Mouse (Mus musculus): ENCODE data around the gene Wars2. TPM values are rescaled to one million over a fixed set of nuclear protein-coding genes. Genes with fewer than 3 reads are reported as not detected.

Gene Wars2
- polyA plus RNA-seq, 1 experiment from 2014 or later: 2.8 TPM

DNA sequence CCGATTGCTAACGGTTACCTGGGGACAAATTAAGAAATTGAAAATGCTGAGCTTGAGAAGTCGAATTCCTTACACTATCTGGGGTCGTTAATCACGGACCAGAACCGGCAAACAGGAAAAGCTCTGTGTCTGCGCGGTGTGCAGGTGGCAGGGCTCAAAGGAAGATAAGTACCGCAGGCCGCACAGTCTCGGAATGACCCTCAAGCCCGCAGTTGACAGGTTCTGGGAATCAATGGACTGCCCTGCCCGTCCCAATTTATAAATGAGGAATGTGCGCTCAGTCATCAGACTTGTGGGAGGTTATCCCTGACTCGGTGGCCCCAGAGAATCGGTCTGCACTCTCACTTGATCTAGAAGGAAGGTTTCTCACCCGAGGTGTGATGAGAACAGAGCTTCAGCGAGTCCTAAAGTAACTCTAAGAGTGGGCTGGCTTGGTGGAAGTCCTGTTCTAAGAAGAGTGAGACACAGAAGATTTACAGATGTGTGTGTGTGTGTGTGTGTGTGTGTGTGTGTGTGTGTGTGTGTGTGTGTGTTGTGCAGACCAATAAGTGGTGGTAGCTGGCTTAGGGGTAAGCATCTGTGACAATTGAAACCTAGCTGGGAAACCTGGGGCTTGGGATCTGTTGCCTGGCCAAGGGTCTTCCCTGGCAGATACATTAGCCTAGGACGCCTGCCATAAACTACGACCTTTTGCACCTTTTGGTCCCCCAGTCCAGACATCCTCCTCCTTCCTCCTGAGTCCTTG lies 98.6 kb downstream of the Wars2 start:
- 1% methylated on average over 20 of the region's 20 CpGs for WGBS (ENCODE audit: insufficient replicate concordance)
- no peak overlapping the region for H3K9ac ChIP-seq
- H3K27ac ChIP-seq (replicated peaks): no peak overlapping the region
- peaks cover 98% of the 10 kb centered on the region for H3K27me3 ChIP-seq
- H3K9me3 ChIP-seq (replicated peaks): no peaks in the 10 kb centered on the region
- ATAC-seq (ENCODE audit: insufficient read depth): no peak
- H3K4me1 ChIP-seq (replicated peaks): peaks cover 4% of the 10 kb centered on the region; the same call in 1 of the 2 replicates
- no peak overlapping the region for H3K4me2 ChIP-seq
- H3K36me3 ChIP-seq (replicated peaks): no peaks in the 10 kb centered on the region
- no peak overlapping the region for H3K4me3 ChIP-seq (replicated peaks)

DNA sequence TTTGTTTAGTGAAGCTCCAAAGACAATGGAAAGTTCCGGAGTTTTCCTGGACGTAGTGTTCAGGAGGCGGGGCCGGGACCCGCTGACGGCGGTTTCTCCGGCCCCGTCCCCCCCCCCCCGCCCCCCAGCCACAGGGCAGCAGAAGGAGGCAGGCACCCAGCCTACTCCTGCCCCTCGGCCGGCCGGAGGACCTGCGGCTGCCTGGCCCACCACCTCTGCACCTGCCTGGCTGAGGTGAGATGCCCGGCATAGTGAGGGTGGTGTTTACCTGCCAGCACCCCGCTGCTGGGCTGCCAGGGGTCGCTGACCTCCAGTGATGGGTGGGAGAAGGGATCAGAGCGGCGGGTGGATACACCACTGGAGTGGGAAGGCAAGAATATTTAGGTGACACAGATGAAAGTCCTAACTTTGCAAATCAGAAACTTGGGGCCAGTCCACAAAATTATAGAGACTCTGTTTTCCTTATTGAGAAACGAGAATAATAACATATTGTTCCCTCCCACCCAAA lies 99.4 kb downstream of the Wars2 start, which contains the start of gene Tbx15:
Tbx15 (plus strand) TSS at position 169 of the 508 bp plus-strand sequence.
- no peak within 1 kb of the TSS for H3K4me3 ChIP-seq (replicated peaks)
- H3K36me3 ChIP-seq (replicated peaks): no peaks in the 10 kb centered on the region
- H3K9ac ChIP-seq: no peak within 1 kb of the TSS
- H3K4me1 ChIP-seq (replicated peaks): peaks cover 4% of the 10 kb centered on the region; the same call in 1 of the 2 replicates
- H3K4me2 ChIP-seq: peak within 1 kb of the TSS; percentile 29; the same call in 1 of the 2 replicates
- H3K27me3 ChIP-seq: peaks cover 98% of the 10 kb centered on the region
- no peak for ATAC-seq (ENCODE audit: insufficient read depth)
- 2% methylated on average over 19 of the region's 20 CpGs for WGBS (ENCODE audit: insufficient replicate concordance)
- H3K9me3 ChIP-seq (replicated peaks): no peaks in the 10 kb centered on the region
- H3K27ac ChIP-seq (replicated peaks): no peak within 1 kb of the TSS

- Histone ChIP-seq H3K9me3 (replicated peaks) (no peaks in the 10 kb centered on the region), H3K9ac (no peak overlapping the region), H3K27me3 (peaks cover 98% of the 10 kb centered on the region), H3K4me1 (replicated peaks) (peaks cover 4% of the 10 kb centered on the region; the same call in 1 of the 2 replicates), H3K4me2 (peak overlapping the region; percentile 29; the same call in 1 of the 2 replicates), H3K27ac (replicated peaks) (no peak overlapping the region), H3K4me3 (replicated peaks) (no peak overlapping the region), H3K36me3 (replicated peaks) (no peaks in the 10 kb centered on the region)
- 1% methylated on average over 50 of the region's 50 CpGs for WGBS (ENCODE audit: insufficient replicate concordance)
- ATAC-seq (ENCODE audit: insufficient read depth): no peak
These were observed 100.2 kb downstream of the Wars2 start for GRCm38 (mm10) chr3:99240811-99241738.

DNA sequence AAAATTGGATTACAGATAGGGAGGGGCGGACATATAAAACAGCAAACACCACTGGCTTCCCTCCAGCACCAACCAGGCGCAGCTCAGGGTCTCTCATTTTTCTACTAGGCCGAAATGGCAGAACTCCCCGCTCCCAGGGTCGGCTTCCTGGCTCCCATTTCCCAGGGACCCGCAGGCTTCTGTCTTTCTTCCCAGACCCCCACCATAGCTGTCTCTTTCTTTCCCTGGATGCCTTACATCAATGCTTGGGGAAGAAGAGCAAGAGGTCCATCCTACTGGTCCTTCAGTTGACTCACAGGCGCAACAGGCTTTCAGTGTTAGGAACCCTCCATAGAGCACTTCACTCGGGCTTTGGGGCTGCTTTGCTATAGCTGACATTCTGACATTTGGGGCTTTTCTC lies 101.6 kb downstream of the Wars2 start:
- H3K9me3 ChIP-seq (replicated peaks): no peaks in the 10 kb centered on the region
- H3K9ac ChIP-seq: no peak overlapping the region
- H3K36me3 ChIP-seq (replicated peaks): no peaks in the 10 kb centered on the region
- H3K4me1 ChIP-seq (replicated peaks): peaks cover 4% of the 10 kb centered on the region; the same call in 1 of the 2 replicates
- H3K27ac ChIP-seq (replicated peaks): no peak overlapping the region
- WGBS (ENCODE audit: insufficient replicate concordance): 8% methylated on average over 8 of the region's 8 CpGs
- H3K4me3 ChIP-seq (replicated peaks): no peak overlapping the region
- no peak for ATAC-seq (ENCODE audit: insufficient read depth)
- peaks cover 100% of the 10 kb centered on the region for H3K27me3 ChIP-seq
- H3K4me2 ChIP-seq: no peak overlapping the region

GRCm38 (mm10) chr3:99245341-99245740 lies 104.5 kb downstream of the Wars2 start:
- ATAC-seq (ENCODE audit: insufficient read depth): no peak
- no peaks in the 10 kb centered on the region for H3K9me3 ChIP-seq (replicated peaks)
- no peaks in the 10 kb centered on the region for H3K36me3 ChIP-seq (replicated peaks)
- H3K4me2 ChIP-seq: no peak overlapping the region
- H3K4me1 ChIP-seq (replicated peaks): peaks cover 4% of the 10 kb centered on the region; the same call in 1 of the 2 replicates
- H3K9ac ChIP-seq: no peak overlapping the region
- no peak overlapping the region for H3K4me3 ChIP-seq (replicated peaks)
- no peak overlapping the region for H3K27ac ChIP-seq (replicated peaks)
- H3K27me3 ChIP-seq: peaks cover 100% of the 10 kb centered on the region
- 15% methylated on average over 3 of the region's 3 CpGs for WGBS (ENCODE audit: insufficient replicate concordance)

DNA sequence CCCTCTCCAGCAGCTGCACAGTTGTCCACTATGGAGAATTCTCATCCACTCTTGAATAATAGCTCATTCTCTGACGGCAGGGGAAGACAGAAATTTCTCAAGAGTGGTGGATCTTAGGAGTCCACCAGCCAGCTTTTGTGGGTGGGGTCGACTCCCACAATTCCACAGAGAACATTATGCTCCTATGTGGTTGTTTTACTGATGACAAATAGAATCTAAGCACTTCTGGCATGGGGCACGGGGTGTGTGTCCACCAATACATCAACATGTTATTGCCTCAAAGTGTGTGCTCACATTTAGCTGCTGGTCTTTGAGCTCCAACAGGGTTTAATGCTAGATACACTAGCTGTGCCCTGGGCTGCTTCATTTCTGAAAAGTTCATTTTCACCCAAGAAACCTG lies 105.8 kb downstream of the Wars2 start:
- Histone ChIP-seq H3K4me3 (replicated peaks) (no peak overlapping the region), H3K36me3 (replicated peaks) (no peaks in the 10 kb centered on the region), H3K4me2 (no peak overlapping the region), H3K9ac (no peak overlapping the region), H3K4me1 (replicated peaks) (no peaks in the 10 kb centered on the region), H3K27me3 (peaks cover 100% of the 10 kb centered on the region), H3K9me3 (replicated peaks) (no peaks in the 10 kb centered on the region), H3K27ac (replicated peaks) (no peak overlapping the region)
- no peak for ATAC-seq (ENCODE audit: insufficient read depth)
- 20% methylated on average over 3 of the region's 3 CpGs for WGBS (ENCODE audit: insufficient replicate concordance)

DNA sequence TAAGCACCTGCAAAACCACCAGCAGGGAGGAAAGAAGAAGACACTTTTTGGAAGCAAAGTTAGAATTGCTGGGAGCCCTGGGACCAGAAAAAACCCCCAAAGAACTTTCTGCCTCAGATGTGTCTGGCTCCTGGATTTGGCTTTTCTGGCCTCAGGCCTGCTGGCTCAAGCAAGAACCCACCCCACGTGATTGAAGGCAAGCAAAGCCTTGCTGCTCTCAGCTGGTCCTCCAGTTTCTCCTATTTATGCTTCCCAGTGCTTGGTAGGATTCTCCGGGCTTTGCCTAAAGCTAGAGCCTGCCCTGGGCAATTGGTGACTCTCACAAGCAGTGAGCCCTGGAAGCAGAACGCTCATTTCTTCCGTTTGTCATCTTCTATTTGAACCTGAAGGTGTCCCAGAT lies 106.7 kb downstream of the Wars2 start:
- Histone ChIP-seq H3K9me3 (replicated peaks) (no peaks in the 10 kb centered on the region), H3K27me3 (peaks cover 100% of the 10 kb centered on the region), H3K4me2 (no peak overlapping the region), H3K36me3 (replicated peaks) (no peaks in the 10 kb centered on the region), H3K4me1 (replicated peaks) (no peaks in the 10 kb centered on the region), H3K27ac (replicated peaks) (no peak overlapping the region), H3K4me3 (replicated peaks) (no peak overlapping the region), H3K9ac (no peak overlapping the region)
- no peak for ATAC-seq (ENCODE audit: insufficient read depth)
- WGBS (ENCODE audit: insufficient replicate concordance): 6% methylated on average over 4 of the region's 4 CpGs

- no peaks in the 10 kb centered on the region for H3K36me3 ChIP-seq (replicated peaks)
- H3K27me3 ChIP-seq: peaks cover 100% of the 10 kb centered on the region
- H3K9me3 ChIP-seq (replicated peaks): no peaks in the 10 kb centered on the region
- H3K4me1 ChIP-seq (replicated peaks): 0 out of 2 replicates have a peak, but pooled peaks cover 2% of the 10 kb centered on the region
- WGBS (ENCODE audit: insufficient replicate concordance): 2% methylated on average over 28 of the region's 28 CpGs
- no peak overlapping the region for H3K4me2 ChIP-seq
- no peak overlapping the region for H3K4me3 ChIP-seq (replicated peaks)
- H3K27ac ChIP-seq (replicated peaks): no peak overlapping the region
- ATAC-seq (ENCODE audit: insufficient read depth): no peak
- H3K9ac ChIP-seq: no peak overlapping the region
These were observed 107.3 kb downstream of the Wars2 start for GRCm38 (mm10) chr3:99247996-99248801.

DNA sequence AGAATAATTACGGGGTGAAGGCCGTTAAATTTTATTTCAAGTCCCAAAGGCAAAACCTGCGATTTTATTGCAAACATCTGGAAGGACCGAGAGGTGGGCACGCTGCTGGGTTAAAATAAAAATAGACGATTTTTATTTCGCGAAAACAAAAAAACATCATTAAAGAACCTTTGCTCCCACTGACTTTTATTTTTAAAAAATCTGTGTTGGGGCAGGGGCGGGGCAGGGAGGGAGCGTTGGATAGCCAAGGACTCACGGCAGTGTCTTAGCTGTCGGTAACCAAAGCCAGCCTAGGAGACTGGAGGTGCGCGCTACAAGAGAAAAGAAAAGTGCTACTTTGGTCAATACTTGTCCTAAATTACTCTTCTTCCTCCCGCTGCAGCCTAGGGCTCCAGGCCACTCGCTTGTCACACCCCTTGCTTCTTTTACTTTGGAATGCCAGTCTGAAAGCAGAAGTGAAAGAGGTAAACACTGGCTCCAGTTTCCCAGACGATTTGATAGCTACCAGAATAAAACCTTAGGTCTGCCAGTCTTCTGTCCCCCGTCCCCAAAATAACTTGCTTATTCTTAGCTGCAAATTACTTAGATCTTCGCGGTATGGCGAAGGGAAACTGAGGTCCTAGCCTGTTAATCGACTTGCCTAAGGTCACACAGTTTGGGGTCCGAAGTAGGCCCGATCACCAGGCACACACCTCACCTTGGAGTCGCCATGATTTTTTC lies 108.1 kb downstream of the Wars2 start:
- 2% methylated on average over 25 of the region's 25 CpGs for WGBS (ENCODE audit: insufficient replicate concordance)

DNA sequence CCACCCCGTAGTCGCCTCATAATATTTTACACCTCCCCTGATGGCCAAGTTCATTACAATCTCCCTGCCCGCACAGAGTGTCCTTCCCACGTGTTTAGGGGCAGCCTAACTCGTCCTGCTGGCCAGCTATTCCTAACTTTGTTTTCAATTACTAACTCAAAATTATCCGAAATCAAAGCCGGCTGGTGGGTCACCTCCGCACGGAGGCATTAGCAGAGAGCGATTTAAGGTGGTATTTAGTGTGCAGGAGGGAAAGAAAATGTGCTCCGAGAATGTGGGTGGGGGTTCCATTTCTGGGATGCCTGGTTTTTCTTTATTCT lies 108.6 kb downstream of the Wars2 start:
- Histone ChIP-seq H3K27ac (replicated peaks) (no peak overlapping the region), H3K36me3 (replicated peaks) (no peaks in the 10 kb centered on the region), H3K4me3 (replicated peaks) (no peak overlapping the region), H3K9ac (no peak overlapping the region), H3K9me3 (replicated peaks) (no peaks in the 10 kb centered on the region), H3K27me3 (peaks cover 100% of the 10 kb centered on the region), H3K4me1 (replicated peaks) (peaks cover 11% of the 10 kb centered on the region; the same call in 1 of the 2 replicates), H3K4me2 (no peak overlapping the region)
- ATAC-seq (ENCODE audit: insufficient read depth): no peak
- 5% methylated on average over 11 of the region's 11 CpGs for WGBS (ENCODE audit: insufficient replicate concordance)

More for the DNA sequence above, 108.1 kb downstream of the Wars2 start:
- no peak overlapping the region for H3K4me2 ChIP-seq
- no peak overlapping the region for H3K27ac ChIP-seq (replicated peaks)
- no peaks in the 10 kb centered on the region for H3K9me3 ChIP-seq (replicated peaks)
- H3K4me1 ChIP-seq (replicated peaks): peaks cover 8% of the 10 kb centered on the region; the same call in 1 of the 2 replicates
- H3K36me3 ChIP-seq (replicated peaks): no peaks in the 10 kb centered on the region
- H3K27me3 ChIP-seq: peaks cover 100% of the 10 kb centered on the region
- H3K9ac ChIP-seq: no peak overlapping the region
- no peak overlapping the region for H3K4me3 ChIP-seq (replicated peaks)
- ATAC-seq (ENCODE audit: insufficient read depth): no peak

Data from liver, embryonic 15.5 days (tissue).